ENCODE assay signal across 8 mouse cellular contexts in genomic region chr10:67537151-67537994, GRCm38 (mm10). TPM values are rescaled to one million over a fixed set of nuclear protein-coding genes. Genes with fewer than 3 reads are reported as not detected.
DNase-seq lines count a peak whose midpoint lies in the region; ATAC-seq lines count a peak whose summit lies in the region.

No protein-coding gene starts in this region.

- H3K4me1 ChIP-seq in hindbrain, embryonic 16.5 days (ENCODE audit: control insufficient read depth, insufficient read depth, low read depth, low read length): peaks cover 36% of the 10 kb centered on the region

- no peak overlapping the region for H3K27ac ChIP-seq in hindbrain, embryonic 16.5 days (ENCODE audit: low read depth, low read length)
- H3K27ac ChIP-seq in macrophage: peak overlapping the region; percentile 37

- peak; percentile 95 for DNase-seq in R1 (ENCODE audit: low read depth, low spot score)
- DNase-seq in cerebellum, postnatal 25 days: peak; percentile 88 to 89
- peak; percentile 82 to 90 for DNase-seq in frontal cortex, postnatal 36 days (ENCODE audit: low spot score in 2 of 2)
- peak; percentile 81 to 88 for DNase-seq in left cerebral cortex, adult 18-20 months (ENCODE audit: low spot score in 2 of 2)
- peak; percentile 92 for DNase-seq in right cerebral cortex, adult 18-20 months
- DNase-seq in urinary bladder, postnatal 10 days (ENCODE audit: low spot score): peak; percentile 52

- peak overlapping the region; percentile 71 for H3K4me3 ChIP-seq in hindbrain, embryonic 16.5 days (ENCODE audit: low read length)
- H3K4me3 ChIP-seq in macrophage (ENCODE audit: inconsistent target): peak overlapping the region; percentile 55

- no peaks in the 10 kb centered on the region for H3K9me3 ChIP-seq in hindbrain, embryonic 16.5 days (ENCODE audit: control insufficient read depth, low read length)

- under 1% methylated on average over 51 of the region's 51 CpGs for WGBS in hindbrain, embryonic 16.5 days
- under 1% methylated on average over 49 of the region's 51 CpGs for WGBS in macrophage (ENCODE audit: missing documents)

- ATAC-seq in hindbrain, embryonic 16.5 days: peak; percentile 87

- peak overlapping the region; percentile 61 for H3K9ac ChIP-seq in hindbrain, embryonic 16.5 days (ENCODE audit: low read depth, low read length)

- peak overlapping the region; percentile 97 for H3K4me2 ChIP-seq in hindbrain, embryonic 16.5 days (ENCODE audit: low read length)

- H3K36me3 ChIP-seq in hindbrain, embryonic 16.5 days (ENCODE audit: control insufficient read depth, insufficient read depth, low read length): no peaks in the 10 kb centered on the region
- H3K36me3 ChIP-seq in macrophage (ENCODE audit: inconsistent target): no peaks in the 10 kb centered on the region

- peaks cover 73% of the 10 kb centered on the region for H3K27me3 ChIP-seq in hindbrain, embryonic 16.5 days (replicated peaks; ENCODE audit: control insufficient read depth, insufficient read depth, low read length)

- no peaks in the 10 kb centered on the region for H3K79me2 ChIP-seq in macrophage (ENCODE audit: inconsistent target)

RNA-seq across cellular contexts. Expression of gene Egr2, which starts 2.1 kb away (rescaled TPM):
- 1.4 and 1.8 TPM in 2 replicates for polyA plus RNA-seq in hindbrain, embryonic 16.5 days (2015; fragmentation: Nextera tagmentation; extraction: Ambion mirVana)
- total RNA-seq in left cerebral cortex, adult 18-20 months (2021): 10 to 100 TPM; 21.4 to 23.2 TPM
- 100 to 1,000 TPM in 7 of 26 experiments, 10 to 100 TPM in 11, 1 to 10 TPM in 7, under 1 TPM in 1; 0.76 to 337 (median 29.7) TPM for total RNA-seq in macrophage (2018; cell fraction: chromatin; rRNA removed)
- 100 to 1,000 TPM in 7 of 26 experiments, 10 to 100 TPM in 14, 1 to 10 TPM in 5; 1.4 to 401 (median 24.9) TPM for total RNA-seq in macrophage (2018; cell fraction: cytosol; rRNA removed)
- total RNA-seq in macrophage (2018; cell fraction: nucleus; rRNA removed): 100 to 1,000 TPM in 10 of 26 experiments, 10 to 100 TPM in 12, 1 to 10 TPM in 3, under 1 TPM in 1; 0.89 to 484 (median 80.4) TPM
- polyA plus RNA-seq in macrophage (2018): 4.5 to 19.2 TPM (median 9.6 TPM) in 3 replicates

RNA-seq across cellular contexts. Expression of gene Ado, which starts 11.4 kb away (rescaled TPM):
- polyA plus RNA-seq in hindbrain, embryonic 16.5 days (2015; fragmentation: Nextera tagmentation; extraction: Ambion mirVana): 83.2 and 91.0 TPM in 2 replicates
- 10 to 100 TPM; 38.8 to 40.0 TPM for total RNA-seq in left cerebral cortex, adult 18-20 months (2021)
- total RNA-seq in macrophage (2018; cell fraction: chromatin; rRNA removed): 10 to 100 TPM in 12 of 26 experiments, 1 to 10 TPM in 14; 3.9 to 18.2 (median 9.0) TPM
- 10 to 100 TPM; 14.4 to 30.5 (median 20.1) TPM for total RNA-seq in macrophage (2018; cell fraction: cytosol; rRNA removed)
- total RNA-seq in macrophage (2018; cell fraction: nucleus; rRNA removed): 10 to 100 TPM in 25 of 26 experiments, 1 to 10 TPM in 1; 7.9 to 31.1 (median 19.0) TPM
- polyA plus RNA-seq in macrophage (2018): 12.0 to 21.8 TPM (median 16.8 TPM) in 3 replicates
